Mouse (Mus musculus) CH12.LX (cell line): ENCODE results near the gene Bsx. TPM values are rescaled to one million over a fixed set of nuclear protein-coding genes. Genes with fewer than 3 reads are reported as not detected.

ENCODE experiments used
- DNase-seq: peaks from one replicate; pipeline ENCODE4 v3.0.0-alpha.2; 2013; ENCODE audit errors: extremely low read depth
- H3K27ac ChIP-seq: 2 replicates; pipeline ENCODE4 v1.5.1; 2012; ENCODE audit warnings: low read depth, mild to moderate bottlenecking, control low read depth, moderate library complexity; ENCODE audit not compliant: insufficient read depth
- H3K27me3 ChIP-seq: replicated peaks from 2 replicates; pipeline ENCODE3; 2012; ENCODE audit warnings: inconsistent platforms
- H3K36me3 ChIP-seq, 2 experiments: replicated peaks in 1 of 2; 2 replicates each; pipeline versions ENCODE3 to v1.6.1; 2012; ENCODE audit warnings: inconsistent platforms in 1 of 2, low read length in 1 of 2, mild to moderate bottlenecking in 1 of 2, mixed read lengths in 1 of 2, moderate library complexity in 1 of 2; ENCODE audit not compliant: control insufficient read depth in 1 of 2, insufficient read depth in 1 of 2
- H3K4me1 ChIP-seq, 2 experiments: 2 replicates each; pipeline ENCODE4 v1.6.1; 2012; ENCODE audit warnings: inconsistent platforms in 1 of 2, moderate library complexity in 1 of 2; ENCODE audit not compliant: insufficient read depth in 2 of 2, control insufficient read depth in 1 of 2
- H3K4me2 ChIP-seq: 2 replicates; pipeline ENCODE4 v1.6.1; 2012; ENCODE audit warnings: low read depth, mild to moderate bottlenecking, control low read depth; ENCODE audit not compliant: poor library complexity, insufficient read depth, severe bottlenecking
- H3K4me3 ChIP-seq, 3 experiments: fragments of 150-350 bp in 1 of 3; sonication (generic) in 1 of 3; replicated peaks in 1 of 3; 2 replicates each; pipeline versions ENCODE3 to v1.5.1; 2011 to 2012; ENCODE audit warnings: low read depth in 2 of 3, low read length in 2 of 3, mild to moderate bottlenecking in 2 of 3, moderate library complexity in 2 of 3, control low read depth in 1 of 3, improper control_type of control experiment in 1 of 3, inconsistent platforms in 1 of 3, mixed read lengths in 1 of 3; ENCODE audit not compliant: poor library complexity in 1 of 3
- H3K79me2 ChIP-seq: replicated peaks from 2 replicates; pipeline ENCODE4 v1.6.1; 2012; ENCODE audit warnings: mild to moderate bottlenecking, moderate library complexity; ENCODE audit not compliant: control insufficient read depth, poor library complexity, insufficient read depth, severe bottlenecking; ENCODE audit errors: extremely low read depth
- H3K9ac ChIP-seq: 2 replicates; pipeline ENCODE4 v1.6.1; 2012; ENCODE audit warnings: low read depth, mild to moderate bottlenecking, control low read depth, moderate library complexity; ENCODE audit not compliant: insufficient read depth
- H3K9me3 ChIP-seq: replicated peaks from 2 replicates; pipeline ENCODE3; 2012; ENCODE audit warnings: low read length, inconsistent platforms, mixed read lengths
- CTCF ChIP-seq, 2 experiments: IDR thresholded peaks in 1 of 2; conservative IDR thresholded peaks in 1 of 2; 2 replicates each; pipeline ENCODE4 v1.5.1; 2011 to 2012; ENCODE audit warnings: low read depth in 2 of 2, low read length in 2 of 2, improper control_type of control experiment in 1 of 2, inconsistent platforms in 1 of 2, mild to moderate bottlenecking in 1 of 2, moderate library complexity in 1 of 2
- EP300 ChIP-seq: IDR thresholded peaks from 2 replicates; pipeline ENCODE4 v1.6.1; 2011; ENCODE audit warnings: low read length, improper control_type of control experiment
- ETS1 ChIP-seq: conservative IDR thresholded peaks from 2 replicates; pipeline ENCODE4 v1.6.1; 2012; ENCODE audit warnings: low read depth, mild to moderate bottlenecking, inconsistent platforms, low read length, improper control_type of control experiment, moderate library complexity
- KAT2A ChIP-seq: IDR thresholded peaks from 2 replicates; pipeline ENCODE4 v1.6.1; 2012; ENCODE audit warnings: low read length, improper control_type of control experiment, inconsistent platforms; ENCODE audit not compliant: insufficient replicate concordance
- MEF2A ChIP-seq: IDR thresholded peaks from 2 replicates; pipeline ENCODE4 v1.6.1; 2014; ENCODE audit warnings: low read depth, mild to moderate bottlenecking, inconsistent platforms, low read length, improper control_type of control experiment, borderline replicate concordance
- NELFE ChIP-seq: IDR thresholded peaks from 2 replicates; pipeline ENCODE4 v1.6.1; 2011; ENCODE audit warnings: low read depth, low read length, improper control_type of control experiment
- POLR2A ChIP-seq: IDR thresholded peaks from 2 replicates; pipeline ENCODE4 v1.6.1; 2011; ENCODE audit warnings: low read depth, mild to moderate bottlenecking, improper control_type of control experiment, low read length
- RAD21 ChIP-seq: IDR thresholded peaks from 2 replicates; pipeline ENCODE4 v1.6.1; 2011; ENCODE audit warnings: low read depth, mild to moderate bottlenecking, low read length, improper control_type of control experiment, moderate library complexity
- SMC3 ChIP-seq: IDR thresholded peaks from 2 replicates; pipeline ENCODE4 v1.6.1; 2011; ENCODE audit warnings: low read depth, low read length, improper control_type of control experiment
- TCF12 ChIP-seq: IDR thresholded peaks from 2 replicates; pipeline ENCODE4 v1.6.1; 2014; ENCODE audit warnings: low read depth, mild to moderate bottlenecking, inconsistent platforms, low read length, improper control_type of control experiment
- ZC3H11A ChIP-seq: IDR thresholded peaks from 2 replicates; pipeline ENCODE4 v1.6.1; 2012; ENCODE audit warnings: low read depth, mild to moderate bottlenecking, inconsistent platforms, low read length, improper control_type of control experiment
- ZKSCAN1 ChIP-seq: IDR thresholded peaks from 2 replicates; pipeline ENCODE4 v1.6.1; 2012; ENCODE audit warnings: low read depth, inconsistent platforms, low read length, improper control_type of control experiment, borderline replicate concordance
- ZMIZ1 ChIP-seq: IDR thresholded peaks from 2 replicates; pipeline ENCODE4 v1.6.1; 2012; ENCODE audit warnings: low read depth, mild to moderate bottlenecking, inconsistent platforms, low read length, improper control_type of control experiment
- dilution Hi-C: fragments of 300-500 bp; cut with MboI; formaldehyde crosslinking; loops from 2 replicates; pipeline ENCODE4 v1.14.3; 2020; ENCODE audit warnings: low sequenced_read_pairs; ENCODE audit not compliant: extremely low pct_unique_long_range_greater_than_20kb, extremely low pct_ligation_motif_present
- in situ Hi-C: fragments of 300-500 bp; cut with MboI; formaldehyde crosslinking; loops from 3 replicates; pipeline ENCODE4 v1.14.3; 2019; ENCODE audit warnings: low sequenced_read_pairs, low pct_ligation_motif_present, low pct_unique_long_range_greater_than_20kb, mixed read lengths
- polyA plus RNA-seq: library from polyadenylated mRNA; unstranded; fragments of >175 nt; gene quantifications from 2 replicates; pipeline ENCODE4 v1.2.1, GENCODE M21; 2012; ENCODE audit warnings: low read depth; ENCODE audit not compliant: insufficient read length
- total RNA-seq, 2 experiments: library from RNA; depleted of rRNA; stranded (reverse); fragments of 300-350 nt in 1 of 2; fragments of >200 nt in 1 of 2; gene quantifications; 2 replicates each; pipeline ENCODE4 v1.2.3; 2012 to 2014

The Bsx gene
- total and polyA plus RNA-seq, 3 experiments, result not detected

DNA sequence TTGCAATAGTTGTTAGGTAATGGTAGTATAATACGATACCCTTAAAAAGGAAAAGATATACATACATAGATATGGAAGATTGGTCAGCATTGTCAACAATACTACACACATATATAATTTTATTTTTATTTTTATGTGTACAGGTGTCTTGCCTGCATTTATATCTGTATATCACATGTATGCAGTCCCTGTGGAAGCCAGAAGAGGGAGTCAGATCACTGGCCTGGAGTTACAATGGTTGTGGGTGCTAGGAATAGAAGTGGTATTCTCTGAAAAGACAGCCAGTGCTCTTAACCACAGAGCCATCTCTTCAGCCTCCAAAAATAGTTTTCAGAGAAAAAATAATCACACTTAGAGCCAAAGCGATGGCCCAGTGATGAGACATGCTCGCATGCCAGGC lies 37.2 kb upstream of the Bsx start:
- Histone ChIP-seq H3K36me3 (no peaks in the 10 kb centered on the region), H3K4me3 (no peak overlapping the region), H3K4me1 (no peaks in the 10 kb centered on the region), H3K27me3 (no peaks in the 10 kb centered on the region), H3K79me2 (no peaks in the 10 kb centered on the region), H3K9ac (no peak overlapping the region), H3K9me3 (no peaks in the 10 kb centered on the region), H3K4me2 (no peak overlapping the region), H3K27ac (no peak overlapping the region)
- dilution Hi-C loops (no loop called here), in situ Hi-C loops (no loop called here)
- peak; percentile 25 for TF ChIP-seq RAD21
- TF ChIP-seq CTCF (conservative IDR thresholded peaks at IDR 0.05 in 1 of 2, IDR thresholded peaks at IDR 0.05 in 1 of 2; ENCODE audit: low read depth in 2 of 2, low read length in 2 of 2), result peak in 1 of 2 experiments; percentile 37; a peak in 2 of 4 replicates
- TF ChIP-seq EP300, result no peak
- peak; percentile 4; the same call in 1 of the 2 replicates for TF ChIP-seq SMC3
- peak; percentile 6 for DNase-seq

DNA sequence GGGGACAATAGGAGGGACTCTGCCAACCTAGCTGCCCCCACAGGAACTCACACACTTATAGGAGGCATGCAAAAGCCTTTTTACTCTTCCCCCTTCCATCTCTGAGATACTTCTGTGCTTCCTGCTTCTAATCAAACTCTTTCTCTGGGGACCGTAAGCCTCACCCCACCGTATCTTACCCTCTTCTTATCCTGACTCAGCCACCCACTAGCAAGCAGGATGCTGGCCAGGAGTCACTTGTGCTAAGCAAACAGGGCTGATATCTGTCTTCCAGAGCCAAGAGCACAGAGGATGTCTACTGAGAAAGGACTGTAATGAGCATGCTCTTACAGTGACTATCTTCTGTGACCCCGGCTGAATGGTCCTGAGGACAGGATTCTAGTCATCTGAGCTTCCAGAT lies 34.3 kb upstream of the Bsx start:
- no peaks in the 10 kb centered on the region for H3K27me3 ChIP-seq
- no peaks in the 10 kb centered on the region for H3K4me1 ChIP-seq
- no peak for TF ChIP-seq MEF2A
- TF ChIP-seq ZKSCAN1, result no peak
- no peaks in the 10 kb centered on the region for H3K79me2 ChIP-seq
- no peak overlapping the region for H3K27ac ChIP-seq
- H3K4me2 ChIP-seq, result no peak overlapping the region
- dilution Hi-C loops, result no loop called here
- DNase-seq, result no peak
- no peak overlapping the region for H3K4me3 ChIP-seq
- H3K36me3 ChIP-seq, result no peaks in the 10 kb centered on the region
- H3K9ac ChIP-seq, result no peak overlapping the region
- no peaks in the 10 kb centered on the region for H3K9me3 ChIP-seq
- in situ Hi-C loops, result no loop called here

DNA sequence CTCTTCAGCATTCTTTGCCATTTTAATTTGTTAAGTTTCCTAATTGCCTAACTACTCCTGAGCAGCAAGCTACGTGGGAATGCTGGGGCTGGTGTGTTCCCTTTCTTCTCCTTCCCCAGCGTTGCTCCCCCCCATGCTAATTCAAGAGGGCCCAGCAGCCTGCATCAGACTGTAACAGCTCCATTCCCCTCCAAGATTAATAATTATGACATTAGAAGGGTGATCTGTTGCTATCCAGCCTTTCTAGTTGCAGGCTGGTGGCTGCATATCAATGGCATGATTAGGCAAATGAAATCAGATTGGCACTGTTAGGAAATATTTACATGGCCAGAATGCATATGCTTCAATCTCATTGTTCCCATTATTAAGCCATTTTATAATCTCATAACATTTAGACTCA lies 22.4 kb upstream of the Bsx start:
- H3K27ac ChIP-seq, result no peak overlapping the region
- TF ChIP-seq MEF2A, result no peak
- no peak for TF ChIP-seq NELFE
- no peak for TF ChIP-seq POLR2A
- TF ChIP-seq KAT2A, result no peak
- TF ChIP-seq ZMIZ1, result no peak
- no peak for TF ChIP-seq TCF12
- TF ChIP-seq ZC3H11A, result no peak
- no peak for TF ChIP-seq ETS1
- no peak overlapping the region for H3K4me2 ChIP-seq
- H3K36me3 ChIP-seq, result no peaks in the 10 kb centered on the region
- no peaks in the 10 kb centered on the region for H3K9me3 ChIP-seq
- in situ Hi-C loops (no loop called here), dilution Hi-C loops (no loop called here)
- no peak for DNase-seq
- H3K79me2 ChIP-seq, result no peaks in the 10 kb centered on the region
- no peak overlapping the region for H3K9ac ChIP-seq
- no peak overlapping the region for H3K4me3 ChIP-seq
- no peaks in the 10 kb centered on the region for H3K27me3 ChIP-seq
- no peaks in the 10 kb centered on the region for H3K4me1 ChIP-seq
